Mouse (Mus musculus) MEL (cell line): ENCODE data around the gene Cables2. TPM values are rescaled to one million over a fixed set of nuclear protein-coding genes. Genes with fewer than 3 reads are reported as not detected.

ENCODE experiments used
- DNase-seq: peaks from one replicate; pipeline ENCODE4 v3.0.0; 2011; ENCODE audit warnings: low read depth, low spot score
- H3K27ac ChIP-seq: 2 replicates; pipeline ENCODE4 v1.5.1; 2012; ENCODE audit warnings: low read depth, mild to moderate bottlenecking, control low read depth, low read length, moderate library complexity; ENCODE audit not compliant: control insufficient read depth
- H3K27me3 ChIP-seq, 2 experiments: fragments of 150-350 bp in 1 of 2; sonication (generic) in 1 of 2; 2 replicates each; pipeline ENCODE4 v1.6.1; 2012; ENCODE audit warnings: low read length in 2 of 2, mild to moderate bottlenecking in 2 of 2, improper control_type of control experiment in 1 of 2, moderate library complexity in 1 of 2; ENCODE audit not compliant: insufficient read depth in 2 of 2, control insufficient read depth in 1 of 2
- H3K36me3 ChIP-seq, 2 experiments: 2 replicates each; pipeline ENCODE4 v1.6.1; 2012 to 2014; ENCODE audit warnings: low read length in 2 of 2, improper control_type of control experiment in 1 of 2, inconsistent platforms in 1 of 2, mild to moderate bottlenecking in 1 of 2; ENCODE audit not compliant: insufficient read depth in 2 of 2, control insufficient read depth in 1 of 2
- H3K4me1 ChIP-seq, 2 experiments: fragments of 150-350 bp in 1 of 2; sonication (generic) in 1 of 2; 2 replicates each; pipeline ENCODE4 v1.6.1; 2012; ENCODE audit warnings: low read length in 2 of 2, improper control_type of control experiment in 1 of 2, mild to moderate bottlenecking in 1 of 2; ENCODE audit not compliant: insufficient read depth in 2 of 2, control insufficient read depth in 1 of 2
- H3K4me3 ChIP-seq, 2 experiments: fragments of 150-350 bp in 1 of 2; sonication (generic) in 1 of 2; 2 replicates each; pipeline ENCODE4 v1.5.1; 2012; ENCODE audit warnings: low read depth in 2 of 2, low read length in 2 of 2, mild to moderate bottlenecking in 2 of 2, moderate library complexity in 2 of 2, control low read depth in 1 of 2, improper control_type of control experiment in 1 of 2; ENCODE audit not compliant: control insufficient read depth in 1 of 2, insufficient read depth in 1 of 2
- H3K79me2 ChIP-seq: 2 replicates; pipeline ENCODE4 v1.6.1; 2012; ENCODE audit warnings: mild to moderate bottlenecking, low read length, moderate library complexity; ENCODE audit not compliant: control insufficient read depth, poor library complexity, insufficient read depth
- H3K9ac ChIP-seq: 2 replicates; pipeline ENCODE4 v1.6.1; 2012; ENCODE audit warnings: low read depth, mild to moderate bottlenecking, control low read depth, low read length, moderate library complexity; ENCODE audit not compliant: control insufficient read depth, poor library complexity, severe bottlenecking
- H3K9me3 ChIP-seq: fragments of 150-350 bp; sonication (generic); replicated peaks from 2 replicates; pipeline ENCODE4 v1.6.1; 2012; ENCODE audit warnings: mild to moderate bottlenecking, low read length, improper control_type of control experiment, moderate library complexity; ENCODE audit not compliant: insufficient read depth
- BHLHE40 ChIP-seq: IDR thresholded peaks from 2 replicates; pipeline ENCODE4 v1.6.1; 2012; ENCODE audit warnings: low read depth, mild to moderate bottlenecking, inconsistent platforms, low read length, improper control_type of control experiment, borderline replicate concordance
- CHD1 ChIP-seq: IDR thresholded peaks from 2 replicates; pipeline ENCODE4 v1.6.1; 2012; ENCODE audit warnings: low read depth, mild to moderate bottlenecking, inconsistent platforms, low read length, improper control_type of control experiment
- CTCF ChIP-seq, 3 experiments: IDR thresholded peaks in 2 of 3; conservative IDR thresholded peaks in 1 of 3; 2 replicates each; pipeline ENCODE4 v1.5.1; 2011 to 2012; ENCODE audit warnings: low read length in 3 of 3, low read depth in 2 of 3, mild to moderate bottlenecking in 2 of 3, improper control_type of control experiment in 1 of 3, inconsistent platforms in 1 of 3, mixed read lengths in 1 of 3, moderate library complexity in 1 of 3; ENCODE audit not compliant: control insufficient read depth in 1 of 3, insufficient read depth in 1 of 3, poor library complexity in 1 of 3, severe bottlenecking in 1 of 3
- ELF1 ChIP-seq: IDR thresholded peaks from 2 replicates; pipeline ENCODE4 v1.6.1; 2014; ENCODE audit warnings: low read depth, mild to moderate bottlenecking, inconsistent platforms, low read length, improper control_type of control experiment, moderate library complexity
- GABPA ChIP-seq: IDR thresholded peaks from 2 replicates; pipeline ENCODE4 v1.6.1; 2012; ENCODE audit warnings: low read depth, mild to moderate bottlenecking, inconsistent platforms, low read length, improper control_type of control experiment, moderate library complexity
- GATA1 ChIP-seq: IDR thresholded peaks from 2 replicates; pipeline ENCODE4 v1.6.1; 2011; ENCODE audit warnings: low read depth, low read length, improper control_type of control experiment
- JUND ChIP-seq: IDR thresholded peaks from 2 replicates; pipeline ENCODE4 v1.6.1; 2011; ENCODE audit warnings: low read depth, mild to moderate bottlenecking, improper control_type of control experiment, low read length
- KAT2A ChIP-seq: conservative IDR thresholded peaks from 2 replicates; pipeline ENCODE4 v1.6.1; 2012; ENCODE audit warnings: low read depth, low read length, improper control_type of control experiment, inconsistent platforms
- MAFK ChIP-seq: IDR thresholded peaks from 2 replicates; pipeline ENCODE4 v1.6.1; 2011; ENCODE audit warnings: low read depth, mild to moderate bottlenecking, low read length, improper control_type of control experiment, borderline replicate concordance
- MXI1 ChIP-seq: IDR thresholded peaks from 2 replicates; pipeline ENCODE4 v1.6.1; 2011; ENCODE audit warnings: mild to moderate bottlenecking, low read depth, low read length, improper control_type of control experiment
- POLR2AphosphoS2 ChIP-seq: IDR thresholded peaks from 2 replicates; pipeline ENCODE4 v1.6.1; 2011; ENCODE audit warnings: low read length, improper control_type of control experiment
- POLR2AphosphoS5 ChIP-seq: IDR thresholded peaks from 2 replicates; pipeline ENCODE4 v1.6.1; 2012; ENCODE audit warnings: low read depth, borderline replicate concordance, mild to moderate bottlenecking, inconsistent platforms, low read length, moderate library complexity, mixed read lengths
- RAD21 ChIP-seq: IDR thresholded peaks from 2 replicates; pipeline ENCODE4 v1.6.1; 2011; ENCODE audit warnings: mild to moderate bottlenecking, low read depth, low read length, improper control_type of control experiment
- RCOR1 ChIP-seq: IDR thresholded peaks from 2 replicates; pipeline ENCODE4 v1.6.1; 2012; ENCODE audit warnings: low read depth, mild to moderate bottlenecking, inconsistent platforms, low read length, improper control_type of control experiment
- SMC3 ChIP-seq: IDR thresholded peaks from 2 replicates; pipeline ENCODE4 v1.6.1; 2011; ENCODE audit warnings: low read depth, low read length, improper control_type of control experiment
- TAL1 ChIP-seq: IDR thresholded peaks from 2 replicates; pipeline ENCODE4 v1.6.1; 2012; ENCODE audit warnings: mild to moderate bottlenecking, inconsistent platforms, low read length, moderate library complexity, mixed read lengths
- TBP ChIP-seq: IDR thresholded peaks from 2 replicates; pipeline ENCODE4 v1.8.0; 2011; ENCODE audit warnings: low read depth, low read length, improper control_type of control experiment
- TCF12 ChIP-seq: IDR thresholded peaks from 2 replicates; pipeline ENCODE4 v1.6.1; 2014; ENCODE audit warnings: low read depth, mild to moderate bottlenecking, inconsistent platforms, low read length, improper control_type of control experiment, moderate library complexity
- ZC3H11A ChIP-seq: IDR thresholded peaks from 2 replicates; pipeline ENCODE4 v1.6.1; 2012; ENCODE audit warnings: low read depth, mild to moderate bottlenecking, inconsistent platforms, low read length, improper control_type of control experiment
- ZKSCAN1 ChIP-seq: IDR thresholded peaks from 2 replicates; pipeline ENCODE4 v1.6.1; 2012; ENCODE audit warnings: low read depth, mild to moderate bottlenecking, inconsistent platforms, low read length, improper control_type of control experiment, moderate library complexity
- ZMIZ1 ChIP-seq: IDR thresholded peaks from 2 replicates; pipeline ENCODE4 v1.6.1; 2012; ENCODE audit warnings: low read depth, mild to moderate bottlenecking, inconsistent platforms, low read length, improper control_type of control experiment, moderate library complexity
- ZNF384 ChIP-seq: IDR thresholded peaks from 2 replicates; pipeline ENCODE4 v1.6.1; 2012; ENCODE audit warnings: low read depth, mild to moderate bottlenecking, inconsistent platforms, low read length, improper control_type of control experiment
- polyA plus RNA-seq, 2 experiments: library from polyadenylated mRNA; stranded (reverse) in 1 of 2; unstranded in 1 of 2; fragments of >175 nt in 1 of 2; fragments of >200 nt in 1 of 2; gene quantifications; 2 replicates each; pipeline versions ENCODE4 v1.2.1 to v1.2.4; 2012; ENCODE audit warnings: low replicate concordance in 2 of 2, low read depth in 1 of 2; ENCODE audit not compliant: insufficient read length in 2 of 2, insufficient read depth in 1 of 2, missing spikeins in 1 of 2
- total RNA-seq: library from RNA; depleted of rRNA; stranded (reverse); fragments of 300-350 nt; gene quantifications from 2 replicates; pipeline ENCODE4 v1.2.3, GENCODE M21; 2012

Gene Cables2
- total and polyA plus RNA-seq, 3 experiments = 10.7 to 16.7 TPM; not detected in 1

GRCm38 (mm10) chr2:180288966-180289365, 15.7 kb upstream of the Cables2 start:
- no peak for DNase-seq
- TF ChIP-seq JUND = no peak
- TF ChIP-seq POLR2AphosphoS5 = no peak
- no peak for TF ChIP-seq ZMIZ1
- TF ChIP-seq GATA1 = no peak
- TF ChIP-seq ELF1 = no peak
- no peak for TF ChIP-seq ZKSCAN1
- TF ChIP-seq GABPA = no peak
- no peak for TF ChIP-seq POLR2AphosphoS2
- no peak for TF ChIP-seq ZNF384
- no peak for TF ChIP-seq RAD21
- TF ChIP-seq TCF12 = no peak
- TF ChIP-seq TAL1 = no peak
- no peak for TF ChIP-seq ZC3H11A
- H3K4me3 ChIP-seq = no peak overlapping the region

DNA sequence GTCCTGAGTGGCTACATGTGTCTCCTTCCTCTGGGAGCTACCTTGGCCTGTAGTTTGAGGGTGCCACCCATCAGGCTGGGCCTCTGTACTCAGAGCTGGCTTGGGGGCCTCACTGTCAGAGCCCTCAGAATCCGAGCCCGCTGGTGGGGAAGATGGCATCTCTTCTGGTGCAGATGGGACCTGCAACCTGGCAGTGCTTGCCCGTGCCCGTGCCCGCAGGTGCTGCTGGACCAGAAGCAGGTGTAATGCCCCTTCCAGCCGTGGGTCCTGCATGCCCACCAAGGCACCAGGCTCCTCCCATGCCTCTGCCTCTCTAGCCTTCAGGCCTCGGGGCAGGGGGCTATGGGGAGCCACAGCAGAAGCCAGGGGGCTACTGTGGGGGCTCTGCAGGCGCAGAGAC, 6.0 kb upstream of the Cables2 start:
- Histone ChIP-seq H3K27ac (no peak overlapping the region), H3K79me2 (no peaks in the 10 kb centered on the region), H3K4me1 (peaks cover 6 to 18% of the 10 kb centered on the region in 2 experiments), H3K9me3 (no peaks in the 10 kb centered on the region), H3K27me3 (peaks cover 5 to 7% of the 10 kb centered on the region in 2 experiments), H3K9ac (no peak overlapping the region), H3K36me3 (peaks cover 0 to 3% of the 10 kb centered on the region in 2 experiments; a peak in 1 of 4 replicates), H3K4me3 (no peak overlapping the region)
- TF ChIP-seq ELF1 (no peak), CTCF (IDR thresholded peaks at IDR 0.05 in 2 of 3, conservative IDR thresholded peaks at IDR 0.05 in 1 of 3; ENCODE audit: control insufficient read depth in 1 of 3, insufficient read depth in 1 of 3, low read depth in 2 of 3, low read length in 3 of 3, poor library complexity in 1 of 3, severe bottlenecking in 1 of 3) (no peak), KAT2A (no peak), SMC3 (no peak), GATA1 (no peak), MAFK (no peak), RCOR1 (no peak), MXI1 (no peak), BHLHE40 (no peak), TBP (no peak), TAL1 (no peak), CHD1 (no peak), ZNF384 (no peak)
- no peak for DNase-seq

More at GRCm38 (mm10) chr2:180288966-180289365, 15.7 kb upstream of the Cables2 start:
- peaks cover 18 to 19% of the 10 kb centered on the region in 2 experiments for H3K27me3 ChIP-seq
- H3K36me3 ChIP-seq = no peaks in the 10 kb centered on the region
- no peak overlapping the region for H3K27ac ChIP-seq
- H3K9ac ChIP-seq = no peak overlapping the region
- no peaks in the 10 kb centered on the region for H3K9me3 ChIP-seq
- H3K79me2 ChIP-seq = no peaks in the 10 kb centered on the region
- no peaks in the 10 kb centered on the region for H3K4me1 ChIP-seq
